Mouse (Mus musculus): Measurements from ENCODE around the gene Mrpl41. TPM values are rescaled to one million over a fixed set of nuclear protein-coding genes. Genes with fewer than 3 reads are reported as not detected.

Mrpl41 gene
- polyA plus RNA-seq, 1 experiment from 2014 or later: 80.5 TPM

DNA sequence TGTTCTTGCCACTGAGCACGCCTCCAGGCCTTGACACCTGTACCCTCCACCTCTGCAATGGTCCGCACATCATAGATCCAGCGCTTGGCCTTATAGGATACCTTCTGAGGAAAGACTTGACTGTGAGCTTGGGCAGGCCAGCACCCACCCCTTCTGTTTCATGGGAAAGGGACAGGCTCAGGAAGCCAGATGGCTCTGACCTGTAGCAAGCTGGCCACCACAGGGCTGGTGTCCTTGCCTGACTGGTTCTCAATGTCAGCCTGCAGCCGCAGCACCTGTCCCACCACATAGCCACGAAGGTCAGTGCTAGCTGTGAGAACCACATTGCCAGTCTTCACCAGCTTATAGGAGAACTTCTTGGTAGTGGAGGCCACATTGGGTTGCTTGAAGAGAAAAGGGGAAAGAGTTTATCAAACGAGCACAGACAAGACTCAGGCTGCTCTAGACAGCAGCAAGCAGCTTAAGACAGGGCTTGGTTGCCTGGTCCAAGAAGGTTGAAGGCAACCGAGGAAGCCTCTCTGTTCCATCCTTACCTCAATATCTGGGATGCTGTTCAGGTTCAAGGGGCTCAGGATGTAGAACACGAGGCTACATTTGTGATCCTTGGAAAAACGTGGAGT lies 48.4 kb downstream of the Mrpl41 start:
- H3K36me3 ChIP-seq (ENCODE audit: inconsistent target): peaks cover 19% of the 10 kb centered on the region; the same call in 1 of the 2 replicates
- no peak overlapping the region for H3K27ac ChIP-seq
- no peak overlapping the region for H3K4me3 ChIP-seq (ENCODE audit: inconsistent target)
- 85% methylated on average over 9 of the region's 9 CpGs for WGBS (ENCODE audit: missing documents)
- H3K79me2 ChIP-seq (ENCODE audit: inconsistent target): peaks cover 40% of the 10 kb centered on the region

DNA sequence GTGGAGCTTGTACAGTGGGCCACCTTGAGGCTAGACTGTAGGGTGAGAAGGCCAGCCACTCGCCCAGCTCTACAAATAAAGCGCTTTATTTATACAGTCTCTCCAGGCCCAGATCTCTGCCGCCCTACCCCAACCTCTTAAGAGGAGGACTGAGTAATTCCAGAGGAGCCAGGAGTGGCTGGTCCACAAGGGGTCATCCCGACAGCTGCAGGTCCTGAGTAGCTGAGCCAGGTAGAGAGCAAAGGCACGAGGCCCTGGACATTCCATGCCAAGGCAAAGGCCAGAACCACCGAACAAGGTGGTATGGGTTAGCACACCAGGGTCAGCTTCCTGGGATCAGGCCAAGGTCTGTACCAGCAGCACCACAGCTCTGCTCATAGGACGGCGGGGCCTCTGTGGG lies 49.6 kb downstream of the Mrpl41 start:
- Histone ChIP-seq H3K4me3 (ENCODE audit: inconsistent target) (no peak overlapping the region), H3K27ac (no peak overlapping the region), H3K79me2 (ENCODE audit: inconsistent target) (peaks cover 28% of the 10 kb centered on the region), H3K36me3 (ENCODE audit: inconsistent target) (peaks cover 19% of the 10 kb centered on the region; the same call in 1 of the 2 replicates)
- WGBS (ENCODE audit: missing documents): 89% methylated on average over 7 of the region's 8 CpGs

Other genes with a start within 250 kb of the Mrpl41 start
- 0.19 to 0.48 TPM (median 0.36 TPM) in 3 replicates for gene Cacna1b, start 211.9 kb downstream of the Mrpl41 start, polyA plus RNA-seq (2018)
- 16.4 to 30.9 TPM (median 20.2 TPM) in 3 replicates for gene Ehmt1, start 55.5 kb downstream of the Mrpl41 start, polyA plus RNA-seq (2018)
- gene Arrdc1, start 39.8 kb downstream of the Mrpl41 start, polyA plus RNA-seq (2018): 31.6 to 60.4 TPM (median 40.5 TPM) in 3 replicates
- gene Zmynd19, start 25.3 kb downstream of the Mrpl41 start, polyA plus RNA-seq (2018): 4.4 to 23.2 TPM (median 5.6 TPM) in 3 replicates
- gene Dph7, start 12.7 kb downstream of the Mrpl41 start, polyA plus RNA-seq (2018): 5.7 to 9.6 TPM (median 7.8 TPM) in 3 replicates
- gene Pnpla7, start 935 bp upstream of the Mrpl41 start, polyA plus RNA-seq (2018): 43.8 to 153 TPM (median 111 TPM) in 3 replicates
- 4.8 to 12.0 TPM (median 8.9 TPM) in 3 replicates for gene Nsmf, start 79.3 kb upstream of the Mrpl41 start, polyA plus RNA-seq (2018)
- gene Entpd8, start 105.2 kb upstream of the Mrpl41 start, polyA plus RNA-seq (2018): not detected in 3 replicates
- gene Noxa1, start 120.1 kb upstream of the Mrpl41 start, polyA plus RNA-seq (2018): not detected in 3 replicates
- not detected in 3 replicates for gene Nrarp, start 205.7 kb upstream of the Mrpl41 start, polyA plus RNA-seq (2018)
- 56.5 to 71.1 TPM (median 57.4 TPM) in 3 replicates for gene Tor4a, start 221.8 kb upstream of the Mrpl41 start, polyA plus RNA-seq (2018)
- gene Nelfb, start 236.4 kb upstream of the Mrpl41 start, polyA plus RNA-seq (2018): 18.9 to 30.4 TPM (median 29.5 TPM) in 3 replicates
- gene Stpg3, start 239.5 kb upstream of the Mrpl41 start, polyA plus RNA-seq (2018): not detected in 3 replicates
- not detected in 3 replicates for gene Fam166a, start 243.6 kb upstream of the Mrpl41 start, polyA plus RNA-seq (2018)
- 49.1 to 144 TPM (median 76.8 TPM) in 3 replicates for gene Tubb4b, start 249.6 kb upstream of the Mrpl41 start, polyA plus RNA-seq (2018)

Data from macrophage (primary cell).